Mouse (Mus musculus) megakaryocyte progenitor cell, adult 5-6 weeks (primary cell): ENCODE data around the gene Dazap1. TPM values are rescaled to one million over a fixed set of nuclear protein-coding genes. Genes with fewer than 3 reads are reported as not detected.

ENCODE experiments used
- ATAC-seq: replicated peaks from 2 replicates; pipeline ENCODE4 v1.8.0; 2016; ENCODE audit warnings: mild to moderate bottlenecking, moderate TSS enrichment, inconsistent platforms; ENCODE audit not compliant: poor library complexity
- total RNA-seq, 2 experiments: library from RNA; stranded (forward) in 1 of 2; stranded (reverse) in 1 of 2; fragments of 157-497, 149-512 nt in 1 of 2; fragments of 200-1000 nt in 1 of 2; gene quantifications; 2 replicates each; pipeline versions ENCODE4 v1.2.3 to v1.2.4; 2015 to 2017

The Dazap1 gene
- total RNA-seq, 2 experiments from 2014 or later = 61.6 to 231 TPM

GRCm38 (mm10) chr10:80270734-80271181 is 9.5 kb downstream of the Dazap1 start:
- peak; percentile 83 for ATAC-seq

GRCm38 (mm10) chr10:80271186-80271843 is 10.0 kb downstream of the Dazap1 start:
- ATAC-seq = peak; percentile 11; the same call in 1 of the 2 replicates

GRCm38 (mm10) chr10:80271870-80272585 is 10.7 kb downstream of the Dazap1 start:
- ATAC-seq = no peak

- no peak for ATAC-seq
These were observed 12.6 kb downstream of the Dazap1 start for GRCm38 (mm10) chr10:80273847-80274246.

- peak; percentile 51; the same call in 1 of the 2 replicates for ATAC-seq
These were observed 15.0 kb downstream of the Dazap1 start for GRCm38 (mm10) chr10:80276238-80276637.

GRCm38 (mm10) chr10:80278390-80278789 is 17.1 kb downstream of the Dazap1 start:
- no peak for ATAC-seq

- ATAC-seq = no peak
These were observed 18.0 kb downstream of the Dazap1 start for GRCm38 (mm10) chr10:80279273-80279672.

GRCm38 (mm10) chr10:80281304-80281703 is 20.0 kb downstream of the Dazap1 start:
- ATAC-seq = no peak

GRCm38 (mm10) chr10:80281921-80282371 is 20.7 kb downstream of the Dazap1 start:
- peak; percentile 36; the same call in 1 of the 2 replicates for ATAC-seq

GRCm38 (mm10) chr10:80282481-80283441 is 21.5 kb downstream of the Dazap1 start:
- no peak for ATAC-seq

GRCm38 (mm10) chr10:80285222-80286070 is 24.2 kb downstream of the Dazap1 start:
- ATAC-seq = no peak

GRCm38 (mm10) chr10:80288097-80288496 is 26.8 kb downstream of the Dazap1 start:
- no peak for ATAC-seq

- no peak for ATAC-seq
These were observed 27.4 kb downstream of the Dazap1 start for GRCm38 (mm10) chr10:80288657-80289056.

- ATAC-seq = peak; percentile 83
These were observed 31.2 kb downstream of the Dazap1 start, which contains the start of gene Rps15 for GRCm38 (mm10) chr10:80292251-80293146. Gene Rps15, plus strand, starts transcription at chr10:80292453.

- no peak for ATAC-seq
These were observed 32.0 kb downstream of the Dazap1 start for GRCm38 (mm10) chr10:80293325-80293724.

GRCm38 (mm10) chr10:80294311-80294710 is 33.0 kb downstream of the Dazap1 start:
- no peak for ATAC-seq

- ATAC-seq = no peak
These were observed 33.6 kb downstream of the Dazap1 start for GRCm38 (mm10) chr10:80294788-80295303.

- peak; percentile 64 for ATAC-seq
These were observed 34.5 kb downstream of the Dazap1 start, which contains the start of gene Apc2 for GRCm38 (mm10) chr10:80295618-80296425. Gene Apc2, plus strand, starts transcription at chr10:80295977.
